Mouse (Mus musculus): ENCODE data around the gene Cnnm4.

- TF ChIP-seq POLR2A (IDR thresholded peaks at IDR 0.05; ENCODE audit: low read depth, low read length) (no peak), CTCF (IDR thresholded peaks at IDR 0.05; ENCODE audit: extremely low read depth, insufficient read depth, insufficient read length, insufficient replicate concordance) (no peak)
Measured at GRCm38 (mm10) chr1:36457388-36458014, 13.9 kb upstream of the Cnnm4 start.
